Mouse (Mus musculus): ENCODE measurements around the gene Pnpla1. TPM values are rescaled to one million over a fixed set of nuclear protein-coding genes. Genes with fewer than 3 reads are reported as not detected.

The Pnpla1 gene
- polyA plus RNA-seq, 1 experiment from 2014 or later: not detected

DNA sequence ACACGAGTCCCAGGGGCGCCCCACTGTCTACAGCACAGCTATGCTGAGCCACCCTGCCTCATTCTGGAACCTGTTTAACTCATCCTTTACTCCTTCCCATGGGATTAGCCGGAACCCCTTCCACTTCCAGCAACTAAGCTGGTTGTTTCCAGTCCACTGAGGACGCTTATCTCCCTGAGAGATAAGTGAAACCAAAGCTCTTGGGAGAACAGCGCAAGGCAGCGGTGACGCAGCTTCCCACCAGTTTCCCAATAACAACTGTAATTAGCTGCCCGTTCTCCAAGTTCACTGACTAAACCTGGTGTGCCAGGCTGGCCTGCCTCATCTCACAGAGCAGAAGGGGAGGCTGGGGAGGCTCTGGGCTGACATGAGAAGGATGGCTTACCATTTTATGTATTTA, 62.9 kb downstream of the Pnpla1 start:
- H3K4me3 ChIP-seq: no peak overlapping the region
- no peaks in the 10 kb centered on the region for H3K27me3 ChIP-seq (ENCODE audit: low read depth, poor library complexity, severe bottlenecking)
- peaks cover 12% of the 10 kb centered on the region for H3K4me1 ChIP-seq
- no peak overlapping the region for H3K27ac ChIP-seq (replicated peaks)
- H3K36me3 ChIP-seq: no peaks in the 10 kb centered on the region
- H3K9me3 ChIP-seq (replicated peaks): no peaks in the 10 kb centered on the region
- WGBS: 71% methylated on average over 8 of the region's 8 CpGs
- no peak for DNase-seq (ENCODE audit: low spot score)

GRCm38 (mm10) chr17:28922096-28922495, 63.9 kb downstream of the Pnpla1 start:
- Histone ChIP-seq H3K4me1 (peaks cover 18% of the 10 kb centered on the region), H3K27me3 (ENCODE audit: low read depth, poor library complexity, severe bottlenecking) (no peaks in the 10 kb centered on the region), H3K9me3 (replicated peaks) (no peaks in the 10 kb centered on the region), H3K27ac (replicated peaks) (no peak overlapping the region), H3K36me3 (no peaks in the 10 kb centered on the region), H3K4me3 (no peak overlapping the region)
- DNase-seq (ENCODE audit: low spot score): no peak
- WGBS: 75% methylated on average over 6 of the region's 6 CpGs

DNA sequence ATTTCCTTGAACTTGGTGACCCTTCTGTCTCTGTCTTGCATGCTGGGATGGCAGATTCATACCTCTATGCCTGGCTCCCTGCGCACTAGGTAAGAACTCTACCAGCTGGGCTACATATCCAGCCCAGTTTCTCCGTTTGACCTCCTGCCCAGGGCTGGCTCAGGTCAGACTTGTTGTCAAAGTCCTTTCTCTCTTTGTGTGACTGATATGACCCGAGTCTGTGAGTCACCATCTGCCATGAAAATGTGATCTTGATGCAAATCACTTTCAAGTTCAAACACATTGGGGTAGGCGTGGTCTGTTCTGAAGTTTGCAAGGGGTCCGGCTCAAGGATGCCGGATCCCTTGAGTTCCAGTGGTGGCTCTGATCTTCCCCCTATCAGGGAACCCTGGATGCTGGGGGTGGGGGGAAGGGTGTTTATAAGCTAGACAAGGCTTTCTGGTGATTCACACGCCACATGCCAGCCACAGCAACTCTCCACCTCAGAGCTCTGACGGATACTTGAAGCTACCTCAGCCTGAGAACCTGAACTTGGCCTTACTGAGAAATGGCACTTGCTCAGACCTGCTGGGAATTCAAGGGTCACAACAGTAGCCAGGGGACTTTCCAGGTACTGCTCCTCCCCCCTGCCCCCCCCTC, 66.9 kb downstream of the Pnpla1 start:
- no peak overlapping the region for H3K27ac ChIP-seq (replicated peaks)

GRCm38 (mm10) chr17:28926380-28926779, 68.2 kb downstream of the Pnpla1 start:
- peaks cover 28% of the 10 kb centered on the region for H3K4me1 ChIP-seq
- H3K36me3 ChIP-seq: no peaks in the 10 kb centered on the region
- no peaks in the 10 kb centered on the region for H3K27me3 ChIP-seq (ENCODE audit: low read depth, poor library complexity, severe bottlenecking)
- H3K27ac ChIP-seq (replicated peaks): peak overlapping the region; percentile 69; the same call in 1 of the 2 replicates
- no peak overlapping the region for H3K4me3 ChIP-seq
- no peaks in the 10 kb centered on the region for H3K9me3 ChIP-seq (replicated peaks)
- DNase-seq (ENCODE audit: low spot score): peak; percentile 86
- 17% methylated on average over 13 of the region's 13 CpGs for WGBS

More for the DNA sequence above, 66.9 kb downstream of the Pnpla1 start:
- Histone ChIP-seq H3K9me3 (replicated peaks) (no peaks in the 10 kb centered on the region), H3K4me3 (no peak overlapping the region), H3K4me1 (peaks cover 19% of the 10 kb centered on the region), H3K27me3 (ENCODE audit: low read depth, poor library complexity, severe bottlenecking) (no peaks in the 10 kb centered on the region), H3K36me3 (no peaks in the 10 kb centered on the region)
- WGBS: 90% methylated on average over 8 of the region's 8 CpGs
- no peak for DNase-seq (ENCODE audit: low spot score)

DNA sequence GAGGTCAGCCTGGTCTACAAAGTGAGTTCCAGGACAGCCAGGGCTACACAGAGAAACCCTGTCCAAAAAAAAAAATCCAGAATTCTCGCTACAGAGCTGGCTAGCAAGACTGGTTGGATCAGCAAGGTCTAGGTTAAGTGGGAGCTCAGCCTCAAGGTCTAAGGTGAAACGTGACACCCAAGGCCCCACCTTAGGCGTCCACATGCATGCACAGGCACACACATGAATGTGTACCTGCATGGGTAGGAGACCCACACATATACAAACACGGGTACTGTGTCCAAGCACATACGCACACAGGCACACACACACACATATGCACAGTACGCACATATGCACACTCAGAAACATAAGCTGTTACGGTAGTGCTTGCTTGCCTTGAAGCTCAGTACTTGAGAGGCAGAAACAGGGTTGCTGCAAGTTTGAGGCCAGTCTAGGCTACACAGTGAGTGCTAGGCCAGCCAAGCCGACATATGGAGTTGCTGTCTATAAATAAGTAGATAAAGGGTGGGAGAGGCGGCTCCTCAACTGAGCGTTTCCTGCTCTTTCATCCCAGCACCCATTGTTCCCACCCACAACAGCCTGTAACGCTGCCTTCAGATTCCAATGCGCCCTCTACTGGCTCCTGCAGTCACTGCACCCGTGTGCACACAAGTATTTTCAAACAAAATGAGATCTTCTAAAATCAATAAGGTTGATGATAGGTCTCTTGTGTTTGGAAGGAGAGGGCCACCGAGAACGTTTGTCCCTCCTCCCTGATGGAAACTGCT, 68.8 kb downstream of the Pnpla1 start:
- DNase-seq (ENCODE audit: low spot score): peak; percentile 51
- Histone ChIP-seq H3K9me3 (replicated peaks) (no peaks in the 10 kb centered on the region), H3K4me3 (no peak overlapping the region), H3K36me3 (no peaks in the 10 kb centered on the region), H3K27ac (replicated peaks) (peak overlapping the region; percentile 25; the same call in 1 of the 2 replicates), H3K4me1 (peaks cover 28% of the 10 kb centered on the region), H3K27me3 (ENCODE audit: low read depth, poor library complexity, severe bottlenecking) (no peaks in the 10 kb centered on the region)
- 53% methylated on average over 15 of the region's 15 CpGs for WGBS

GRCm38 (mm10) chr17:28928004-28928403, 69.8 kb downstream of the Pnpla1 start:
- H3K27ac ChIP-seq (replicated peaks): no peak overlapping the region
- no peaks in the 10 kb centered on the region for H3K9me3 ChIP-seq (replicated peaks)
- H3K27me3 ChIP-seq (ENCODE audit: low read depth, poor library complexity, severe bottlenecking): no peaks in the 10 kb centered on the region
- WGBS: 95% methylated on average over 9 of the region's 9 CpGs
- no peaks in the 10 kb centered on the region for H3K36me3 ChIP-seq
- DNase-seq (ENCODE audit: low spot score): no peak
- no peak overlapping the region for H3K4me3 ChIP-seq
- peaks cover 28% of the 10 kb centered on the region for H3K4me1 ChIP-seq

GRCm38 (mm10) chr17:28929369-28929768, 71.2 kb downstream of the Pnpla1 start:
- DNase-seq (ENCODE audit: low spot score): no peak
- Histone ChIP-seq H3K27me3 (ENCODE audit: low read depth, poor library complexity, severe bottlenecking) (no peaks in the 10 kb centered on the region), H3K9me3 (replicated peaks) (no peaks in the 10 kb centered on the region), H3K27ac (replicated peaks) (no peak overlapping the region), H3K4me1 (peaks cover 21% of the 10 kb centered on the region), H3K36me3 (no peaks in the 10 kb centered on the region), H3K4me3 (no peak overlapping the region)
- WGBS: 89% methylated on average over 4 of the region's 4 CpGs

GRCm38 (mm10) chr17:28930392-28931074, 72.3 kb downstream of the Pnpla1 start:
- WGBS: 36% methylated on average over 14 of the region's 14 CpGs
- H3K27ac ChIP-seq (replicated peaks): peak overlapping the region; percentile 83
- peaks cover 21% of the 10 kb centered on the region for H3K4me1 ChIP-seq
- peak overlapping the region; percentile 5; the same call in 1 of the 2 replicates for H3K4me3 ChIP-seq
- DNase-seq (ENCODE audit: low spot score): peak; percentile 46
- no peaks in the 10 kb centered on the region for H3K36me3 ChIP-seq
- H3K9me3 ChIP-seq (replicated peaks): no peaks in the 10 kb centered on the region
- H3K27me3 ChIP-seq (ENCODE audit: low read depth, poor library complexity, severe bottlenecking): no peaks in the 10 kb centered on the region

DNA sequence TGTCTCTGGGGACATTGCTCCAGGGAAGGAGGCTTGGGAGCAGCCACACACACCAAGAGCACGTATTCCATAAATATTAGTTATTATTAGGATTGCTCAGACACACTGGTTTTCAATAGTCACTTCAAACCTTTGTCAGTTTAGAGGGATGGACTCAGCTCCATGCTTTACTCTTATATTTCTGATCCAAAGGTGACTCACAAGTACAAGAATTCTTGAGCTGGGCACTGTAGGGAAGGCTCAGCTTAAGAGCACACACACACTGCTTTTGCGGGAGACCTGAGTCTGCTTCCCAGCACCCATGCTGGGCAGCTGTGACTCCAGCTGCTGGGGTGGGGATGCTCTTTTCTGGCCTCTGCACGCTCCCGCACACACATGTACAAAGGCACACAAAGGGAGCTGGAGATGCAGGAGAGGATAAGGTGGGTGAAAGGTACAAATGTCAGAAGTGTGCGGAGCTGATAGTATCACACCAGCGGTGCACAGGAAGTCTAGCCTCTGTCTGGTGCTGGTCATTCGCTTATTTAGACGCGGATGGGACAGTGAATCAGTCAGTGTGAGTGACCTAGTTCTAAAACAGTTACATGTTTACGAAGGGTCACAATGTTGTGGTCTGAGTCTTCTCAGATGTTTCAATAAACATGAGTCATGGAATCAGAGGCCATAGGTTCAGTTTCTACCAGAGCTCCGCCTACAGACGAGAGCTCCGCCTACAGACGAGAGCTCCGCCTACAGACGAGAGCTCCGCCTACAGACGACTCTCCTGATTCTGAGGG, 73.4 kb downstream of the Pnpla1 start:
- peaks cover 10% of the 10 kb centered on the region for H3K4me1 ChIP-seq
- no peaks in the 10 kb centered on the region for H3K27me3 ChIP-seq (ENCODE audit: low read depth, poor library complexity, severe bottlenecking)
- DNase-seq (ENCODE audit: low spot score): no peak
- no peak overlapping the region for H3K4me3 ChIP-seq
- peak overlapping the region; percentile 42; the same call in 1 of the 2 replicates for H3K27ac ChIP-seq (replicated peaks)
- no peaks in the 10 kb centered on the region for H3K36me3 ChIP-seq
- H3K9me3 ChIP-seq (replicated peaks): peaks cover 2% of the 10 kb centered on the region; the same call in 1 of the 2 replicates
- WGBS: 91% methylated on average over 18 of the region's 18 CpGs

DNA sequence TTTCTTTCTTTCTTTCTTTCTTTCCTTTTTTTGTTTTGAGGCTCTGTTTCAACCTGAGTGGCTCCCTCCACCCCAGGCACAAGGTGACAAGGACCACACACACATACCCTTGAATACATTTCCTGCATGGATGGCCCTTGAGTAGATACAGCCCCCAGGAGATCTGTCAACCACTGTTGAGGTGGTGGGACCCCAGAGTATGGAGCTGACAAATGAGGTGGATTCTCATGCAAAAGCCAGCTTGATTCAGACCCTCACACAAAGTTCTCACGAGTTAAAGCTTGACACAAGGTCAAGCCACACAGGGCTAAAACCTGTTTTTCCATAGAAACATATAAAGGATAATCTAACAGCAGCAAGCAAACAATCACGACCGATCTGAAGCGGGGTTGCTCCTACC, 74.1 kb downstream of the Pnpla1 start:
- peaks cover 7% of the 10 kb centered on the region; the same call in 1 of the 2 replicates for H3K9me3 ChIP-seq (replicated peaks)
- WGBS: 84% methylated on average over 4 of the region's 4 CpGs
- H3K27ac ChIP-seq (replicated peaks): no peak overlapping the region
- H3K4me3 ChIP-seq: no peak overlapping the region
- DNase-seq (ENCODE audit: low spot score): no peak
- H3K36me3 ChIP-seq: no peaks in the 10 kb centered on the region
- no peaks in the 10 kb centered on the region for H3K27me3 ChIP-seq (ENCODE audit: low read depth, poor library complexity, severe bottlenecking)
- peaks cover 9% of the 10 kb centered on the region for H3K4me1 ChIP-seq

GRCm38 (mm10) chr17:28934120-28934916, 76.1 kb downstream of the Pnpla1 start:
- Histone ChIP-seq H3K4me1 (peaks cover 9% of the 10 kb centered on the region), H3K36me3 (no peaks in the 10 kb centered on the region), H3K27me3 (ENCODE audit: low read depth, poor library complexity, severe bottlenecking) (no peaks in the 10 kb centered on the region), H3K4me3 (no peak overlapping the region), H3K27ac (replicated peaks) (no peak overlapping the region), H3K9me3 (replicated peaks) (peaks cover 7% of the 10 kb centered on the region; the same call in 1 of the 2 replicates)
- no peak for DNase-seq (ENCODE audit: low spot score)
- WGBS: 81% methylated on average over 19 of the region's 19 CpGs
